Mouse (Mus musculus) thymus, postnatal 10 days (tissue): ENCODE measurements around the gene Evc.

Source experiments
- DNase-seq, 2 experiments: peaks; one replicate each; pipeline ENCODE4 v3.0.0; 2021; ENCODE audit warnings: low spot score in 2 of 2

Gene Evc

GRCm38 (mm10) chr5:37242360-37243168 is 94.1 kb downstream of the Evc start:
- DNase-seq = no peak

- no peak for DNase-seq
Measured at GRCm38 (mm10) chr5:37241651-37242151, 95.0 kb downstream of the Evc start, which contains the start of gene Crmp1. Crmp1 (plus strand) TSS chr5:37241940.

- no peak for DNase-seq
Measured at GRCm38 (mm10) chr5:37241224-37241623, 95.5 kb downstream of the Evc start.

GRCm38 (mm10) chr5:37240550-37240949 is 96.1 kb downstream of the Evc start:
- DNase-seq = no peak
